Mouse (Mus musculus) G1E-ER4 (cell line): ENCODE results near the gene P4ha3. TPM values are rescaled to one million over a fixed set of nuclear protein-coding genes. Genes with fewer than 3 reads are reported as not detected.

Experiments used
- GATA1 ChIP-seq: IDR thresholded peaks from one replicate; pipeline ENCODE4 v1.8.0; 2012; ENCODE audit warnings: low read length, inconsistent platforms
- polyA plus RNA-seq: library from polyadenylated mRNA; stranded (reverse); fragments of >175 nt; gene quantifications from 2 replicates; pipeline ENCODE4 v1.2.3, GENCODE M21; 2012

Gene P4ha3
- polyA plus RNA-seq, 1 experiment = not detected

GRCm38 (mm10) chr7:100296699-100297098 lies 11.4 kb downstream of the P4ha3 start:
- no peak for TF ChIP-seq GATA1

- no peak for TF ChIP-seq GATA1
Observed at GRCm38 (mm10) chr7:100298861-100299510, 13.7 kb downstream of the P4ha3 start.

GRCm38 (mm10) chr7:100301390-100301789 lies 16.1 kb downstream of the P4ha3 start:
- no peak for TF ChIP-seq GATA1

GRCm38 (mm10) chr7:100302316-100302715 lies 17.0 kb downstream of the P4ha3 start:
- TF ChIP-seq GATA1 = no peak

- TF ChIP-seq GATA1 = no peak
Observed at GRCm38 (mm10) chr7:100305894-100306293, 20.6 kb downstream of the P4ha3 start.

GRCm38 (mm10) chr7:100307872-100308653 lies 22.7 kb downstream of the P4ha3 start:
- TF ChIP-seq GATA1 = no peak

- no peak for TF ChIP-seq GATA1
Observed at GRCm38 (mm10) chr7:100309216-100309615, 23.9 kb downstream of the P4ha3 start.

- no peak for TF ChIP-seq GATA1
Observed at GRCm38 (mm10) chr7:100309679-100310078, 24.4 kb downstream of the P4ha3 start.

- no peak for TF ChIP-seq GATA1
Observed at GRCm38 (mm10) chr7:100310290-100310689, 25.0 kb downstream of the P4ha3 start.

- no peak for TF ChIP-seq GATA1
Observed at GRCm38 (mm10) chr7:100312716-100313115, 27.4 kb downstream of the P4ha3 start.

- TF ChIP-seq GATA1 = no peak
Observed at GRCm38 (mm10) chr7:100316924-100317323, 31.6 kb downstream of the P4ha3 start.

GRCm38 (mm10) chr7:100317534-100317933 lies 32.2 kb downstream of the P4ha3 start:
- no peak for TF ChIP-seq GATA1

- no peak for TF ChIP-seq GATA1
Observed at GRCm38 (mm10) chr7:100323721-100324120, 38.4 kb downstream of the P4ha3 start.

- no peak for TF ChIP-seq GATA1
Observed at GRCm38 (mm10) chr7:100325482-100325881, 40.2 kb downstream of the P4ha3 start.

GRCm38 (mm10) chr7:100327514-100327913 lies 42.2 kb downstream of the P4ha3 start:
- TF ChIP-seq GATA1 = no peak

- TF ChIP-seq GATA1 = no peak
Observed at GRCm38 (mm10) chr7:100328636-100329035, 43.3 kb downstream of the P4ha3 start.

- TF ChIP-seq GATA1 = no peak
Observed at GRCm38 (mm10) chr7:100331269-100331668, 45.9 kb downstream of the P4ha3 start.
